Mouse (Mus musculus): ENCODE results near the gene Sigmar1.
A peak's percentile ranks its signal among the peaks of the same experiment; 100 is the strongest.

The Sigmar1 gene

DNA sequence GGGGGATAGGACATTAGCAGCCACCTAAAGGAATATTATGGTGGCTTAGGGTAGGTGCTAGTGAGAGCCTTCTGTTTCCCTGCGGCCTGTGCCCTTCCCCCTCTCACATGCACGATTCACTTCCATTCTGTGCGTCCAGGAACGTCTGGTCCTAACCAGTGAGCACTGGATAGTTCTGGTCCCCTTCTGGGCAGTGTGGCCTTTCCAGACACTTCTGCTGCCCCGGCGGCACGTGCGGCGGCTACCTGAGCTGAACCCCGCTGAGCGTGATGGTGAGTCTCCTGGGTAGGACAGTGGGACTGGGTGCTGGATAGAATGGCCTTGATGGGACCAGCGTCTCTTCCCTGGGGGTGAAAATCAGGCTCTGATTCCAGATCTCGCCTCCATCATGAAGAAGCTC, 1.4 kb upstream of the Sigmar1 start:
- DNase-seq (ENCODE audit: low spot score in 2 of 2): no peak

- no peak for DNase-seq (ENCODE audit: low spot score in 2 of 2)
Observed at GRCm38 (mm10) chr4:41756440-41756839, 483 bp upstream of the Sigmar1 start.

- DNase-seq (ENCODE audit: low spot score in 2 of 2): no peak
Observed at GRCm38 (mm10) chr4:41754797-41755337, 1.1 kb downstream of the Sigmar1 start, which contains the start of gene Galt. TSS of gene Galt (plus strand) at chr4:41755228.

- DNase-seq (ENCODE audit: low spot score in 2 of 2): no peak
Observed at GRCm38 (mm10) chr4:41745021-41745420, 10.9 kb downstream of the Sigmar1 start.

- no peak for DNase-seq (ENCODE audit: low spot score in 2 of 2)
Observed at GRCm38 (mm10) chr4:41744131-41744530, 11.8 kb downstream of the Sigmar1 start.

DNA sequence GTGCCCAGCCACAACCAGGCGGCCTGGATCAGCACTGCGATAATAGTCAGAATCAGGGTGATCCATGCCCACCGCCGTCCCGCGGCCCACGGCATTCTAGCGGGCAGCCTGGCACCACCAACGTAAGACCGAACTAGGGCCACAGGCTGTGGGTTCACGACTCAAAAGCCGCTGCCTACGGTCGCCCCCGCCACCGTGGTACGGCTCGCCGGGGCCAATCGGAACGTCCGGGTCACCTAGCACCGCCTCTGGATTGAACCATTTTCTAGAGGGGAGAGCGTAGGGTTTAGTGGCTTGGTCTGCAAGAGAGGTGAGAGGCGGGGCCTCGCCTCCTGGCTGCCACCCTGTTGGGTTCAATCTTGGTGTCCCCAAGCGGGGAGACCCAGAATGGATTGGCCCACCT, 14.8 kb downstream of the Sigmar1 start:
- DNase-seq (ENCODE audit: low spot score in 2 of 2): peak; percentile 92 to 96

GRCm38 (mm10) chr4:41740380-41741157, 15.4 kb downstream of the Sigmar1 start:
- peak in 1 of 2 experiments; percentile 50 for DNase-seq (ENCODE audit: low spot score in 2 of 2)

DNA sequence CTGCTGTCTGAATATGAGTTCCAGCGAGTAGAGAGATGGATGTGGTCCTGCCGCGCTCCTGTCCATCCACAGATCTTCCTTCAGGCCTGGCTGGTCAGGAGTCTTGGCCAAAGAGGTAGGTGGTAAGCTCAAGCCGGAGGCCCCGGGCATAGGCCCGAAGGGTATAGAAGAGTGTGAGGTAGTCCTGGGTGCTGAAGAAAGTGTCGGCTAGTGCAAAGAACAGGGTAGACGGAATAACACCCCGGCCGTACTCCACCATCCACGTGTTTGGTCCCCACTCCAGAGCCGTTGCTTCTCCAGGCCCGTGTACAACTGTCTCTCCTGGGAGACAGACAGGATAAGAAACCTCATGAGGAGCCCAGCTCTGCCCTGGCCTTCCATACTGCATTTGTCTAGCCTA, 16.7 kb downstream of the Sigmar1 start:
- no peak for DNase-seq (ENCODE audit: low spot score in 2 of 2)

GRCm38 (mm10) chr4:41738256-41738603, 17.7 kb downstream of the Sigmar1 start:
- DNase-seq (ENCODE audit: low spot score in 2 of 2): no peak

DNA sequence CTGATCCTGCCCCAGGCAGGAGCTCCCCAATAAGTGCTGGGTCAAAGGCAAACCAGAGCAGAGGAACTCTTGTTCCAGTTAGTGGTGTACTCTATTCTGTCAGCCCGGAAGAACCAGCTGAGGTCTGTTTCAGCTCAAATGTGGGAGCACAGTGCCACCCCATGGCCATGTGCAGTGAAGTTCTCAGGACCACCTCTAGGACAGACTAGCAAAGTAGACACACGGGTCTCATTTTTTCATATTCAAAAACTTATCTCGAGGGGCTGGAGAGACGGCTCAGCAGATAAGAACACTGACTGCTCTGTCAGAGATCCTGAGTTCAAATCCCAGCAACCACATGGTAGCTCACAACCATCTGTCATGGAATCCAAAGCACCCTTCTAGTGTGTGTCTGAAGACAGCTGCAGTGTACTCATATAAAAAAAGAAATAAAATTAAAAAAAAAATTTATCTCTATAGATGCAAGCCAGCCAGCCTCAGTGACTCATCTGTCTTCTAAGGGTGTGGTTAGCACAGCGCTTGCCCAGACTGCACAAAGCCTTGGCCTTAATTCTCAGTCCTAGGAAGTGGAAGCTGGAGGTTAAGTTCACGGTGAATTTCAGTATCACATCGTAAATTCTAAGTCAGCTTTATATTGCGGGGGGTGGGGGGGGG, 18.2 kb downstream of the Sigmar1 start:
- DNase-seq (ENCODE audit: low spot score in 2 of 2): peak; percentile 58 to 76

- DNase-seq (ENCODE audit: low spot score in 2 of 2): peak in 1 of 2 experiments; percentile 19
Observed at GRCm38 (mm10) chr4:41731052-41731765, 24.7 kb downstream of the Sigmar1 start, which contains the start of gene Arid3c. TSS of gene Arid3c (minus strand) at chr4:41731142.

DNA sequence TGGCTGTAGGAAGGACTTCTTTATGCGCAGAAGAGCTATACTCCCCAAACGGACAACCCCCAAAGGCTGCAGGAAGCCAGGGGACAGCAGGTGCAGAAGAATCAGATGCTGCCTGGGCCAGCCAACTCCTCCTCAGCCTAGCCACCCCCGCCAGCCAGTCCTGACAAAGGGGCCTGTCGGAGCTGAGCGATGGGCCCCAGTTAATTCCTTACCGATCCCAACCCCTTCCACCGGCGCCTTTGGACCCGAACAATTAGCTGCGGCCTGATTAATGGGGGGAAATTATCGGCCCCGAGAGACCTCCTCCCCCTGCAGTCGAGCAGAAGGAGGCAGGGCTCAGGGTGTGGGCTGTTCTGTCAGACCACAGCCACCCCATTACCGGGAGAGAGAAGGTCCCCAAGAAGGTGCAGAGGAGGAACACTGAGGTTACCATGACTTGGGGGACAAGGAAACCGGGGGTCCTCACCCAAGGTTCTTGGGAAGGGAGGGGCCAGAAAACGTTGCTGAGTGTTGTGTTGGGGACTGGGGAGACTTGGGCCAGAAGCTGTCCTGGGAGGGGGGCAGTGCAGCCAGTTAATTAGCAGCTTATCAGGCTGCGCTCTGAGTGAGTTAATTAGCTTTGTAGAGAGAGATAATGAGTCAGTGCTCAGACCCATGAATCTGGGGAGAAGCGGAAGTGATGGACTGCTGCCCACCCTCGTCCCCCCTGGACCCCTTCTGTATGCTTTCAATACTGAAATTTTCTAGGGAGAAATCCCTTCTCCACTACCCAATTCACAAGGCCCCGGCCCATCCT, 28.9 kb downstream of the Sigmar1 start:
- no peak for DNase-seq (ENCODE audit: low spot score in 2 of 2)

- peak; percentile 69 to 84 for DNase-seq (ENCODE audit: low spot score in 2 of 2)
Observed at GRCm38 (mm10) chr4:41722918-41723351, 33.0 kb downstream of the Sigmar1 start, which contains the start of gene Dctn3. TSS of gene Dctn3 (minus strand) at chr4:41723170.

- DNase-seq (ENCODE audit: low spot score in 2 of 2): no peak
Observed at GRCm38 (mm10) chr4:41716834-41717233, 39.1 kb downstream of the Sigmar1 start.

DNA sequence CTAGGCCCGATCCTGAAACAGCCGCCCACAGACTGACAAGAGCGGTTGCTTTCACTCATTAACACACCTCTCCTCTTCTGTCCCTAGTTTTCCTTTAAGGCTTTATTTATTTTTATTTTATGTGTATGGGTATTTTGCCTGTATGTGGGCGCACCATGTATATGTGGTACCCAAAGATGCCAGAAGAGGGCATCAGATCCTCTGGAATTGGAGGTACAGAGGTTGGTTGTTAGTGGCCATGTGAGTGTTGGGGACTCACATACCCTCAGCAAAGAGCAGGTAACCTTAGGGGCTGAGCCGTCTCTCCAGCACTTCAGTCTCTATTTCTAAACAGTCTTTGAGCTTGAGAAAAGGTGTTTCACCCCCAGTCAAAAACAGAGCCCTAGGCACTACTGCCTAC, 40.4 kb downstream of the Sigmar1 start:
- peak in 1 of 2 experiments; percentile 34 for DNase-seq (ENCODE audit: low spot score in 2 of 2)

GRCm38 (mm10) chr4:41715082-41715481, 40.9 kb downstream of the Sigmar1 start:
- DNase-seq (ENCODE audit: low spot score in 2 of 2): no peak

GRCm38 (mm10) chr4:41714276-41714675, 41.7 kb downstream of the Sigmar1 start:
- DNase-seq (ENCODE audit: low spot score in 2 of 2): peak in 1 of 2 experiments; percentile 23

DNA sequence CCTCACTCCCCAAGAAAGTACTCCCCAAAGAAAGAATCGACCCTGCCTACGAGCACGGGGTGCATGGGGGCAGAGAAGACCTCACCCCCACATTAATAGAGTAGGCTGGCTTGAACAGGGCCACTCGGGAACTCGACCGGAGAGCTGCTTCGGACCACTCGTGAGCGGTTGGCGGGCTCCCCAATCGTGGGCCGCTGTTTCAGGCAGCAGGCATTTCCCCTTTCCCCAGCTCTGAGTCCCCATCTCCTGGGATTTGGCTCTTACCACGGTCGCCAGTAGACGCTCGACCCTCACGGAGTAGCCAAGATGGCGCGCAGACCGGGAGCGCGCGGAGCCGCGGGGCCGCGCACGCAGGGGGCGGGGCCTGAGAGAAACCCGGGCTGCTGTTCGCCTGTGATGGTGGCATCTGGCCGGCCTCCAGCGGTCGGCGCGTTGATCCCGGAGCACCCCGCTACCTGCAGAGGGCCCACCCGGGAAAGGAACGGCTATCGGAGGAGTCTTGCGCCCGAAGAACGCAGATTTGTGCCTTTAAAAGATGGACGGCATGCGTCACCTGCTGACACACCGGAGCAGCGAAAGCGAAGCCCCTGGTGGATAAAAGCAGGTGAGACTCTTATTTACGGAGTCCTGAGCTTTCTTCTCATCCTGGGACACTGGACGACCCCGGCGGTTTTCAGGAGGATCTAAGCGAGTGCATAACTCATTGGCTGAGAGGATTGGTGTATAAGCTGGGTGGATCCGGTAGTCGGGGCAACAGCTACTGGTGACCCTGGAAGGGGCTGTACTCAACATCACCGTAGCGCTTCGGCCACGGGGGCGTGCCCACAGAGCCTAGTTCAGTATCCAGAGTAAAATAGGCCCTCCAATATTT, 42.5 kb downstream of the Sigmar1 start, which contains the start of gene Rpp25l:
Gene Rpp25l, minus strand, starts transcription at position 338 of the 871 bp plus-strand sequence.
- peak; percentile 70 to 86 for DNase-seq (ENCODE audit: low spot score in 2 of 2)

- DNase-seq (ENCODE audit: low spot score in 2 of 2): peak in 1 of 2 experiments; percentile 21
Observed at GRCm38 (mm10) chr4:41712421-41713196, 43.3 kb downstream of the Sigmar1 start.
